Mouse (Mus musculus) embryonic fibroblast, embryonic 13.5 days (primary cell): ENCODE measurements around the gene Fam229a.
"Not testable (repeated sequence)": the region's sequence is repeated elsewhere in the genome, so short reads cannot be mapped to it uniquely, and the experiment has no call there.

ENCODE experiments used
- CTCF ChIP-seq: IDR thresholded peaks from 2 replicates; pipeline ENCODE4 v1.5.1; 2011; ENCODE audit warnings: mild to moderate bottlenecking, control low read depth, low read length, moderate library complexity, borderline replicate concordance; ENCODE audit not compliant: insufficient read depth
- POLR2A ChIP-seq: IDR thresholded peaks from 2 replicates; pipeline ENCODE4 v1.6.1; 2011; ENCODE audit warnings: low read depth, mild to moderate bottlenecking, control low read depth, low read length, moderate library complexity

- TF ChIP-seq CTCF, POLR2A: not testable (repeated sequence)
These were observed 37.9 kb downstream of the Fam229a start for GRCm38 (mm10) chr4:129528901-129529300.
